Mouse (Mus musculus): ENCODE measurements around the gene Ppp4r1.

The Ppp4r1 gene

GRCm38 (mm10) chr17:65771951-65772934, 10.1 kb upstream of the Ppp4r1 start, which contains the start of gene Rab31:
Gene Rab31 (minus strand): TSS chr17:65772752.
- peak; percentile 79 for DNase-seq (ENCODE audit: low spot score in 2 of 2)

- no peak for DNase-seq (ENCODE audit: low spot score in 2 of 2)
These were observed 8.8 kb upstream of the Ppp4r1 start for GRCm38 (mm10) chr17:65773617-65774016.

- DNase-seq (ENCODE audit: low spot score in 2 of 2) = no peak
These were observed 7.9 kb upstream of the Ppp4r1 start for GRCm38 (mm10) chr17:65774439-65774838.

GRCm38 (mm10) chr17:65776228-65776627, 6.1 kb upstream of the Ppp4r1 start:
- DNase-seq (ENCODE audit: low spot score in 2 of 2) = no peak

GRCm38 (mm10) chr17:65777461-65777860, 4.9 kb upstream of the Ppp4r1 start:
- no peak for DNase-seq (ENCODE audit: low spot score in 2 of 2)

GRCm38 (mm10) chr17:65780970-65781369, 1.4 kb upstream of the Ppp4r1 start:
- DNase-seq (ENCODE audit: low spot score in 2 of 2) = no peak

- peak; percentile 57 to 65 for DNase-seq (ENCODE audit: low spot score in 2 of 2)
These were observed 1.1 kb downstream of the Ppp4r1 start for GRCm38 (mm10) chr17:65783182-65784161.

GRCm38 (mm10) chr17:65784610-65785140, 2.3 kb downstream of the Ppp4r1 start:
- DNase-seq (ENCODE audit: low spot score in 2 of 2) = no peak

GRCm38 (mm10) chr17:65785707-65786106, 3.3 kb downstream of the Ppp4r1 start:
- no peak for DNase-seq (ENCODE audit: low spot score in 2 of 2)

- no peak for DNase-seq (ENCODE audit: low spot score in 2 of 2)
These were observed 3.9 kb downstream of the Ppp4r1 start for GRCm38 (mm10) chr17:65786225-65786624.

GRCm38 (mm10) chr17:65787261-65787660, 4.9 kb downstream of the Ppp4r1 start:
- no peak for DNase-seq (ENCODE audit: low spot score in 2 of 2)

GRCm38 (mm10) chr17:65788542-65789291, 6.3 kb downstream of the Ppp4r1 start:
- DNase-seq (ENCODE audit: low spot score in 2 of 2) = no peak

- no peak for DNase-seq (ENCODE audit: low spot score in 2 of 2)
These were observed 7.2 kb downstream of the Ppp4r1 start for GRCm38 (mm10) chr17:65789576-65789975.

GRCm38 (mm10) chr17:65791161-65791560, 8.8 kb downstream of the Ppp4r1 start:
- DNase-seq (ENCODE audit: low spot score in 2 of 2) = no peak

GRCm38 (mm10) chr17:65793307-65793930, 11.0 kb downstream of the Ppp4r1 start:
- no peak for DNase-seq (ENCODE audit: low spot score in 2 of 2)

- DNase-seq (ENCODE audit: low spot score in 2 of 2) = no peak
These were observed 11.9 kb downstream of the Ppp4r1 start for GRCm38 (mm10) chr17:65794096-65794850.

- no peak for DNase-seq (ENCODE audit: low spot score in 2 of 2)
These were observed 13.7 kb downstream of the Ppp4r1 start for GRCm38 (mm10) chr17:65796056-65796455.

GRCm38 (mm10) chr17:65798446-65798845, 16.1 kb downstream of the Ppp4r1 start:
- DNase-seq (ENCODE audit: low spot score in 2 of 2) = no peak

- DNase-seq (ENCODE audit: low spot score in 2 of 2) = no peak
These were observed 17.0 kb downstream of the Ppp4r1 start for GRCm38 (mm10) chr17:65799353-65799752.

GRCm38 (mm10) chr17:65800451-65800850, 18.1 kb downstream of the Ppp4r1 start:
- no peak for DNase-seq (ENCODE audit: low spot score in 2 of 2)
